Mouse (Mus musculus): ENCODE results near the gene Rsph9. TPM values are rescaled to one million over a fixed set of nuclear protein-coding genes. Genes with fewer than 3 reads are reported as not detected.
A peak's percentile ranks its signal among the peaks of the same experiment; 100 is the strongest.

Rsph9 gene
- polyA plus RNA-seq, 1 experiment from 2014 or later = 23.7 TPM

- peaks cover 45% of the 10 kb centered on the region for H3K36me3 ChIP-seq (ENCODE audit: control insufficient read depth, insufficient read depth, low read length)
- no peaks in the 10 kb centered on the region for H3K27me3 ChIP-seq (ENCODE audit: control insufficient read depth, insufficient read depth, low read depth, low read length)
- H3K4me1 ChIP-seq (replicated peaks; ENCODE audit: control insufficient read depth, insufficient read depth, low read length) = peaks cover 17% of the 10 kb centered on the region
- no peaks in the 10 kb centered on the region for H3K9me3 ChIP-seq (ENCODE audit: control insufficient read depth, low read length)
- ATAC-seq (ENCODE audit: low read depth) = no peak
- no peak overlapping the region for H3K9ac ChIP-seq (ENCODE audit: low read length)
- 91% methylated on average over 10 of the region's 10 CpGs for WGBS
- no peak overlapping the region for H3K27ac ChIP-seq (ENCODE audit: low read length)
- no peak overlapping the region for H3K4me3 ChIP-seq (ENCODE audit: low read length)
- H3K4me2 ChIP-seq (ENCODE audit: low read depth, low read length) = no peak overlapping the region
Measured at GRCm38 (mm10) chr17:46164791-46165190, 20.8 kb upstream of the Rsph9 start.

DNA sequence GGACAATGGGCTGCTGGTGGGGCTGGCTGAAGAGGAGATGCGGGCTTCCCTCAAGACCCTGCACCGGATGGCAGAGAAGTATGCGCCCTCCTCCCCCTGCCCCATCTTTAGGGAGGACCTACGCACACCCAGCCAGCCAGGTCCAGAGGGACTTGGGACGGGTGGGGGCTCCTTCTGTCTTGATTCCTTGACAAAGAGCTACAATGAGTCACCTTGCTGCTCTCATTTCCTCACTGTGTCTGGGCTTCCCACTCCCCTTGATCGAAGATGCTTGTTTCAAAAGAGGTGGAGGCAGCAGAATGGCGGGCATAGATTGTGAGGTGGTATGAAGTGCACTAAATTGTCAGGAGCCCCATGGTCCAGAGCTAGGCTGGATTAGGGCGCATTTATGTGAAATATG lies 20.3 kb upstream of the Rsph9 start:
- Histone ChIP-seq H3K9ac (ENCODE audit: low read length) (no peak overlapping the region), H3K4me3 (ENCODE audit: low read length) (no peak overlapping the region), H3K27me3 (ENCODE audit: control insufficient read depth, insufficient read depth, low read depth, low read length) (no peaks in the 10 kb centered on the region), H3K4me1 (replicated peaks; ENCODE audit: control insufficient read depth, insufficient read depth, low read length) (peaks cover 17% of the 10 kb centered on the region), H3K4me2 (ENCODE audit: low read depth, low read length) (no peak overlapping the region), H3K36me3 (ENCODE audit: control insufficient read depth, insufficient read depth, low read length) (peaks cover 45% of the 10 kb centered on the region), H3K9me3 (ENCODE audit: control insufficient read depth, low read length) (no peaks in the 10 kb centered on the region), H3K27ac (ENCODE audit: low read length) (no peak overlapping the region)
- 91% methylated on average over 8 of the region's 8 CpGs for WGBS
- ATAC-seq (ENCODE audit: low read depth) = no peak

- peak overlapping the region; percentile 74 for H3K27ac ChIP-seq (ENCODE audit: low read length)
- H3K9ac ChIP-seq (ENCODE audit: low read length) = 0 out of 2 replicates have a peak overlapping the region, but pooled peaks have one; percentile 1
- WGBS = 47% methylated on average over 9 of the region's 9 CpGs
- no peaks in the 10 kb centered on the region for H3K27me3 ChIP-seq (ENCODE audit: control insufficient read depth, insufficient read depth, low read depth, low read length)
- peaks cover 17% of the 10 kb centered on the region for H3K4me1 ChIP-seq (replicated peaks; ENCODE audit: control insufficient read depth, insufficient read depth, low read length)
- peak overlapping the region; percentile 31 for H3K4me3 ChIP-seq (ENCODE audit: low read length)
- peaks cover 37% of the 10 kb centered on the region for H3K36me3 ChIP-seq (ENCODE audit: control insufficient read depth, insufficient read depth, low read length)
- H3K4me2 ChIP-seq (ENCODE audit: low read depth, low read length) = peak overlapping the region; percentile 73
- no peaks in the 10 kb centered on the region for H3K9me3 ChIP-seq (ENCODE audit: control insufficient read depth, low read length)
- ATAC-seq (ENCODE audit: low read depth) = no peak
Measured at GRCm38 (mm10) chr17:46162951-46163421, 19.0 kb upstream of the Rsph9 start.

DNA sequence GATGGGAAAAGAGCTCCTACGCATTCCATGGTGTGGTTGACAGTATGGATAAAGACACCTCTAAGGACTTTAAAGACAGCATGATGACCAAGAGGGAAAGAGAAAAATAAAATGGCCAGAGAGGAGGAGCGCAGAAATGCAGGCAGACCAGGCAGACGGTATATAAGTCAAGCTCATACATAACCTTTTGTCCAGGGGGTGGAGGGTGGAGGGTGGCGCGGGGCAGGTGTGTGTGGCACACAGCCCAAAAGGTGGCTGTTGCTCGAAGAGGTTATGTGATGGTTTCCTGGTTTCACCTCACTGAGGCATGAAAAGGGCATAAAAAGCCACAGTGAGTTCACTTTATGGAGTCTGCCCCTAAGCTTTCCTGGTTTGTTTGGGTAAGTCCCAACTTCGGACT lies 18.5 kb upstream of the Rsph9 start:
- 67% methylated on average over 7 of the region's 7 CpGs for WGBS
- Histone ChIP-seq H3K9ac (ENCODE audit: low read length) (no peak overlapping the region), H3K36me3 (ENCODE audit: control insufficient read depth, insufficient read depth, low read length) (peaks cover 33% of the 10 kb centered on the region), H3K4me2 (ENCODE audit: low read depth, low read length) (peak overlapping the region; percentile 73), H3K9me3 (ENCODE audit: control insufficient read depth, low read length) (no peaks in the 10 kb centered on the region), H3K27ac (ENCODE audit: low read length) (peak overlapping the region; percentile 10; the same call in 1 of the 2 replicates), H3K4me3 (ENCODE audit: low read length) (peak overlapping the region; percentile 31), H3K27me3 (ENCODE audit: control insufficient read depth, insufficient read depth, low read depth, low read length) (no peaks in the 10 kb centered on the region), H3K4me1 (replicated peaks; ENCODE audit: control insufficient read depth, insufficient read depth, low read length) (peaks cover 17% of the 10 kb centered on the region)
- ATAC-seq (ENCODE audit: low read depth) = no peak

DNA sequence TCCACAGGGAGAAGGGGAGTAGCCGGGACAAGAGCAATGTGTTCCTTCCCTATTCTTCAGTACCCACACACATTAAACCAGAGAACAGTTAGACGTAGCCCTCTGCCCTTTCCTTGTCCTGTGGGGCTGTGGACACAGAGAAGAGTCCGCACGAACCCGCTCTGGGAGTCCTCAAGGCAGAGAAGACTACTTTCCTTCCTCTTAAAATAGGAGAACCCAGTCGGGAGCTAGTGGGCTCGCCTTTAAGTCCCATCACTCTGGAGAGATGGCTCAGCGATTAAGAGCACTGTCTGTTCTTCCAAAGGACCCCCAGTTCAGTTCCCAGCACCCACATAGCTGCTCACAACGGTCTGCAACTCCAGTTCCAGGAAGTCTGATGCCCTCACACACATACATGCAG lies 17.7 kb upstream of the Rsph9 start:
- no peak for ATAC-seq (ENCODE audit: low read depth)
- 40% methylated on average over 9 of the region's 9 CpGs for WGBS

GRCm38 (mm10) chr17:46161179-46161578 lies 17.2 kb upstream of the Rsph9 start:
- Histone ChIP-seq H3K4me3 (ENCODE audit: low read length) (peak overlapping the region; percentile 68), H3K27ac (ENCODE audit: low read length) (peak overlapping the region; percentile 82), H3K4me1 (replicated peaks; ENCODE audit: control insufficient read depth, insufficient read depth, low read length) (peaks cover 17% of the 10 kb centered on the region), H3K36me3 (ENCODE audit: control insufficient read depth, insufficient read depth, low read length) (peaks cover 20% of the 10 kb centered on the region), H3K9ac (ENCODE audit: low read length) (peak overlapping the region; percentile 81), H3K9me3 (ENCODE audit: control insufficient read depth, low read length) (no peaks in the 10 kb centered on the region), H3K4me2 (ENCODE audit: low read depth, low read length) (peak overlapping the region; percentile 73), H3K27me3 (ENCODE audit: control insufficient read depth, insufficient read depth, low read depth, low read length) (no peaks in the 10 kb centered on the region)
- WGBS = 0% methylated on average over 19 of the region's 19 CpGs
- peak; percentile 16 for ATAC-seq (ENCODE audit: low read depth)

More for the DNA sequence above, 17.7 kb upstream of the Rsph9 start:
- H3K4me1 ChIP-seq (replicated peaks; ENCODE audit: control insufficient read depth, insufficient read depth, low read length) = peaks cover 17% of the 10 kb centered on the region
- H3K4me3 ChIP-seq (ENCODE audit: low read length) = peak overlapping the region; percentile 68
- H3K27ac ChIP-seq (ENCODE audit: low read length) = peak overlapping the region; percentile 82
- H3K36me3 ChIP-seq (ENCODE audit: control insufficient read depth, insufficient read depth, low read length) = peaks cover 26% of the 10 kb centered on the region
- no peaks in the 10 kb centered on the region for H3K9me3 ChIP-seq (ENCODE audit: control insufficient read depth, low read length)
- H3K9ac ChIP-seq (ENCODE audit: low read length) = peak overlapping the region; percentile 81
- no peaks in the 10 kb centered on the region for H3K27me3 ChIP-seq (ENCODE audit: control insufficient read depth, insufficient read depth, low read depth, low read length)
- peak overlapping the region; percentile 73 for H3K4me2 ChIP-seq (ENCODE audit: low read depth, low read length)

DNA sequence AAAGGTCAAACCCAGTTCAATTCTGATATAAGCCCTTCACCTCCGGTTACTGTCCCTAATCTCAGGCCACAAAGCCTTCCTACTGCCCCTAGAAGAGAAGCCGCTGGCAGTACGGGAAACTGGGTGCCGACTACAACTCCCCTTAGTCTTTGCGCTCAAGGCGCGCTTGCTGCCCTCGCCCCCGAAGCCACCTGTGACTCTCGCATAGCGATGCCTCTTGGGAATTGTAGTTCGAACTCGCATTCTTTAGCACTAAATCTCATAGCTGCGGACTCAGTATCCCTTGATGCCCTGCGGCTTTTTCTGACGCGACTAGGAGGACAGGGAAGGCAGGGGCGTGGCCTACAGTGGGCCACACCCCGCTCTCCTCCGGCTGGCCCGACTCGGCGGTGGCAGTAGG lies 16.7 kb upstream of the Rsph9 start, which contains the start of gene Gtpbp2:
Gene Gtpbp2 (plus strand): TSS at position 347 of the 400 bp plus-strand sequence.
- H3K36me3 ChIP-seq (ENCODE audit: control insufficient read depth, insufficient read depth, low read length) = peaks cover 16% of the 10 kb centered on the region; the same call in 1 of the 2 replicates
- 0% methylated on average over 23 of the region's 23 CpGs for WGBS
- ATAC-seq (ENCODE audit: low read depth) = peak; percentile 95

GRCm38 (mm10) chr17:46160090-46160662 lies 16.2 kb upstream of the Rsph9 start:
- H3K27me3 ChIP-seq (ENCODE audit: control insufficient read depth, insufficient read depth, low read depth, low read length) = no peaks in the 10 kb centered on the region
- H3K9ac ChIP-seq (ENCODE audit: low read length) = peak overlapping the region; percentile 72
- peak overlapping the region; percentile 58 for H3K4me3 ChIP-seq (ENCODE audit: low read length)
- WGBS = under 1% methylated on average over 16 of the region's 16 CpGs
- no peaks in the 10 kb centered on the region for H3K9me3 ChIP-seq (ENCODE audit: control insufficient read depth, low read length)
- peaks cover 13% of the 10 kb centered on the region; the same call in 1 of the 2 replicates for H3K36me3 ChIP-seq (ENCODE audit: control insufficient read depth, insufficient read depth, low read length)
- peaks cover 17% of the 10 kb centered on the region for H3K4me1 ChIP-seq (replicated peaks; ENCODE audit: control insufficient read depth, insufficient read depth, low read length)
- H3K4me2 ChIP-seq (ENCODE audit: low read depth, low read length) = peak overlapping the region; percentile 83
- H3K27ac ChIP-seq (ENCODE audit: low read length) = peak overlapping the region; percentile 96
- ATAC-seq (ENCODE audit: low read depth) = peak; percentile 85

More for the DNA sequence above, 16.7 kb upstream of the Rsph9 start, which contains the start of gene Gtpbp2:
- H3K4me1 ChIP-seq (replicated peaks; ENCODE audit: control insufficient read depth, insufficient read depth, low read length) = peaks cover 17% of the 10 kb centered on the region
- peak within 1 kb of the TSS; percentile 68 for H3K4me3 ChIP-seq (ENCODE audit: low read length)
- H3K27me3 ChIP-seq (ENCODE audit: control insufficient read depth, insufficient read depth, low read depth, low read length) = no peaks in the 10 kb centered on the region
- H3K9me3 ChIP-seq (ENCODE audit: control insufficient read depth, low read length) = no peaks in the 10 kb centered on the region
- peak within 1 kb of the TSS; percentile 81 for H3K9ac ChIP-seq (ENCODE audit: low read length)
- peak within 1 kb of the TSS; percentile 96 for H3K27ac ChIP-seq (ENCODE audit: low read length)
- peak within 1 kb of the TSS; percentile 83 for H3K4me2 ChIP-seq (ENCODE audit: low read depth, low read length)

- Histone ChIP-seq H3K9me3 (ENCODE audit: control insufficient read depth, low read length) (no peaks in the 10 kb centered on the region), H3K4me3 (ENCODE audit: low read length) (no peak overlapping the region), H3K4me2 (ENCODE audit: low read depth, low read length) (peak overlapping the region; percentile 83; the same call in 1 of the 2 replicates), H3K27ac (ENCODE audit: low read length) (peak overlapping the region; percentile 96), H3K36me3 (ENCODE audit: control insufficient read depth, insufficient read depth, low read length) (peaks cover 4% of the 10 kb centered on the region; the same call in 1 of the 2 replicates), H3K27me3 (ENCODE audit: control insufficient read depth, insufficient read depth, low read depth, low read length) (no peaks in the 10 kb centered on the region), H3K9ac (ENCODE audit: low read length) (peak overlapping the region; percentile 72; the same call in 1 of the 2 replicates), H3K4me1 (replicated peaks; ENCODE audit: control insufficient read depth, insufficient read depth, low read length) (peaks cover 17% of the 10 kb centered on the region)
- no peak for ATAC-seq (ENCODE audit: low read depth)
- WGBS = 39% methylated on average over 2 of the region's 2 CpGs
Measured at GRCm38 (mm10) chr17:46159236-46159635, 15.2 kb upstream of the Rsph9 start.
